Mouse (Mus musculus): Measurements from ENCODE around the gene A730071L15Rik.

DNA sequence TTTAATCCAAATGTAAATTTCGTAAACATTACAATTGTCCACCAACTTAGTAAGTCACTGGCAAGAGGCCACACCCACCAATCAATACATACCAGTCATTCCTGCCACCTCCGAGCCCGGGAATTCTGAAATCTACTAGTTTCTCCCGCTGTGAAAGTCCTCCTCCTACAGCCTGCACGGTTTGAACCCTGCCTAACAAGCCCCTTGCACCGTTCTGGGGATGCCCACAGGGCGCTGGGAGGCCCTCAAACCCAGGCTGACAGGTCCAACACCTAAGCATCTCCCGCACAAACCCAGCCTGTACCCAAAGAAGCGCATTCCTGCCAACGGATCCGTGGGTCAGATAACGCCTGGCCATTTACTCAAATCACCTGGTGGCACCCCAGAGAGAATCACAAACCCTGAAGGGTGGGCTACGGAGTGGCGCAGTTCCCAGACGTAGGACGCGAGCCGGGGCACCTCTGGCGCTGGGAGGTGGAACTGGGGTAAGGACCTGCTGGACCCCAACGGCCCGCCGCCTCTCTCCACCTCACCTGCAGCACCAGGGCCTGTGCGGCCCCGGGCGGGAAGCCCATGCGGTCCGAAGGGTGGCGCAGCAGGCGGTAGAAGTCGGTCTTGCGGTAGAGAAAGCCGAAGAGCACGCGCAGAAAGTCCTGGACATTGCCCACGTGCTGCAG is at the start of gene A730071L15Rik:
- TF ChIP-seq POLR2A (IDR thresholded peaks at IDR 0.05; ENCODE audit: insufficient read depth, low read depth, low read length) (no peak), CTCF (IDR thresholded peaks at IDR 0.05; ENCODE audit: insufficient read depth, low read depth, low read length) (no peak)
